Mouse (Mus musculus): ENCODE measurements around the gene Kl. TPM values are rescaled to one million over a fixed set of nuclear protein-coding genes. Genes with fewer than 3 reads are reported as not detected.

The Kl gene
- 0.07 and 0.26 TPM in 2 replicates for polyA plus RNA-seq (2014; fragmentation: Nextera tagmentation; extraction: Ambion mirVana)

- ATAC-seq (ENCODE audit: low FRiP score) (peak; percentile 43; the same call in 1 of the 2 replicates), DNase-seq (ENCODE audit: low spot score) (peak; percentile 38)
- Histone ChIP-seq H3K4me1 (replicated peaks; ENCODE audit: control insufficient read depth, insufficient read depth, low read length) (peaks cover 8% of the 10 kb centered on the region; the same call in 1 of the 2 replicates), H3K36me3 (ENCODE audit: control insufficient read depth, insufficient read depth, low read length) (no peaks in the 10 kb centered on the region), H3K27me3 (ENCODE audit: control insufficient read depth, insufficient read depth, low read length) (peaks cover 28% of the 10 kb centered on the region), H3K9me3 (ENCODE audit: control insufficient read depth, low read length) (no peaks in the 10 kb centered on the region), H3K9ac (ENCODE audit: low read depth, low read length) (peak within 1 kb of the TSS; percentile 44; the same call in 1 of the 2 replicates), H3K4me3 (ENCODE audit: low read depth, low read length) (peak within 1 kb of the TSS; percentile 46), H3K4me2 (replicated peaks; ENCODE audit: low read depth, low read length) (peak within 1 kb of the TSS; percentile 84), H3K27ac (ENCODE audit: low read depth, low read length) (no peak within 1 kb of the TSS)
- WGBS = 2% methylated on average over 12 of the region's 22 CpGs
These were observed at the start of gene Kl for GRCm38 (mm10) chr5:150952328-150952668. TSS of gene Kl (plus strand) at chr5:150952607.

GRCm38 (mm10) chr5:150906053-150907040 is 46.1 kb upstream of the Kl start:
- DNase-seq (ENCODE audit: low spot score) (peak; percentile 75), ATAC-seq (ENCODE audit: low FRiP score) (peak; percentile 97)
- Histone ChIP-seq H3K9me3 (ENCODE audit: control insufficient read depth, low read length) (peaks cover 2% of the 10 kb centered on the region; the same call in 1 of the 2 replicates), H3K4me2 (replicated peaks; ENCODE audit: low read depth, low read length) (peak overlapping the region; percentile 8; the same call in 1 of the 2 replicates), H3K4me3 (ENCODE audit: low read depth, low read length) (no peak overlapping the region), H3K36me3 (ENCODE audit: control insufficient read depth, insufficient read depth, low read length) (no peaks in the 10 kb centered on the region), H3K27me3 (ENCODE audit: control insufficient read depth, insufficient read depth, low read length) (no peaks in the 10 kb centered on the region), H3K27ac (ENCODE audit: low read depth, low read length) (peak overlapping the region; percentile 72), H3K9ac (ENCODE audit: low read depth, low read length) (no peak overlapping the region), H3K4me1 (replicated peaks; ENCODE audit: control insufficient read depth, insufficient read depth, low read length) (no peaks in the 10 kb centered on the region)
- 18% methylated on average over 9 of the region's 9 CpGs for WGBS

- H3K36me3 ChIP-seq (ENCODE audit: control insufficient read depth, insufficient read depth, low read length) = no peaks in the 10 kb centered on the region
- no peak overlapping the region for H3K27ac ChIP-seq (ENCODE audit: low read depth, low read length)
- no peaks in the 10 kb centered on the region for H3K27me3 ChIP-seq (ENCODE audit: control insufficient read depth, insufficient read depth, low read length)
- H3K4me2 ChIP-seq (replicated peaks; ENCODE audit: low read depth, low read length) = no peak overlapping the region
- H3K4me1 ChIP-seq (replicated peaks; ENCODE audit: control insufficient read depth, insufficient read depth, low read length) = no peaks in the 10 kb centered on the region
- H3K9ac ChIP-seq (ENCODE audit: low read depth, low read length) = no peak overlapping the region
- DNase-seq (ENCODE audit: low spot score) = no peak
- H3K4me3 ChIP-seq (ENCODE audit: low read depth, low read length) = no peak overlapping the region
- H3K9me3 ChIP-seq (ENCODE audit: control insufficient read depth, low read length) = peaks cover 2% of the 10 kb centered on the region; the same call in 1 of the 2 replicates
- ATAC-seq (ENCODE audit: low FRiP score) = no peak
- 23% methylated on average over 2 of the region's 2 CpGs for WGBS
These were observed 40.3 kb upstream of the Kl start for GRCm38 (mm10) chr5:150912156-150912555.

- ATAC-seq (ENCODE audit: low FRiP score) (no peak), DNase-seq (ENCODE audit: low spot score) (no peak)
- 28% methylated on average over 5 of the region's 5 CpGs for WGBS
- H3K27me3 ChIP-seq (ENCODE audit: control insufficient read depth, insufficient read depth, low read length) = no peaks in the 10 kb centered on the region
- H3K4me2 ChIP-seq (replicated peaks; ENCODE audit: low read depth, low read length) = no peak overlapping the region
- no peaks in the 10 kb centered on the region for H3K4me1 ChIP-seq (replicated peaks; ENCODE audit: control insufficient read depth, insufficient read depth, low read length)
- H3K27ac ChIP-seq (ENCODE audit: low read depth, low read length) = no peak overlapping the region
- no peak overlapping the region for H3K4me3 ChIP-seq (ENCODE audit: low read depth, low read length)
- no peak overlapping the region for H3K9ac ChIP-seq (ENCODE audit: low read depth, low read length)
- H3K9me3 ChIP-seq (ENCODE audit: control insufficient read depth, low read length) = peaks cover 2% of the 10 kb centered on the region; the same call in 1 of the 2 replicates
- H3K36me3 ChIP-seq (ENCODE audit: control insufficient read depth, insufficient read depth, low read length) = no peaks in the 10 kb centered on the region
These were observed 39.8 kb upstream of the Kl start for GRCm38 (mm10) chr5:150912656-150913055.

- no peak overlapping the region for H3K27ac ChIP-seq (ENCODE audit: low read depth, low read length)
- no peaks in the 10 kb centered on the region for H3K36me3 ChIP-seq (ENCODE audit: control insufficient read depth, insufficient read depth, low read length)
- 89% methylated on average over 4 of the region's 4 CpGs for WGBS
- no peak for ATAC-seq (ENCODE audit: low FRiP score)
- H3K27me3 ChIP-seq (ENCODE audit: control insufficient read depth, insufficient read depth, low read length) = no peaks in the 10 kb centered on the region
- no peak overlapping the region for H3K4me3 ChIP-seq (ENCODE audit: low read depth, low read length)
- no peaks in the 10 kb centered on the region for H3K9me3 ChIP-seq (ENCODE audit: control insufficient read depth, low read length)
- H3K4me2 ChIP-seq (replicated peaks; ENCODE audit: low read depth, low read length) = no peak overlapping the region
- no peaks in the 10 kb centered on the region for H3K4me1 ChIP-seq (replicated peaks; ENCODE audit: control insufficient read depth, insufficient read depth, low read length)
- no peak overlapping the region for H3K9ac ChIP-seq (ENCODE audit: low read depth, low read length)
- DNase-seq (ENCODE audit: low spot score) = no peak
These were observed 37.0 kb upstream of the Kl start for GRCm38 (mm10) chr5:150915080-150916055.

- WGBS = 84% methylated on average over 21 of the region's 21 CpGs
- no peak overlapping the region for H3K27ac ChIP-seq (ENCODE audit: low read depth, low read length)
- DNase-seq (ENCODE audit: low spot score) (no peak), ATAC-seq (ENCODE audit: low FRiP score) (no peak)
- H3K4me2 ChIP-seq (replicated peaks; ENCODE audit: low read depth, low read length) = no peak overlapping the region
- H3K9ac ChIP-seq (ENCODE audit: low read depth, low read length) = no peak overlapping the region
- no peak overlapping the region for H3K4me3 ChIP-seq (ENCODE audit: low read depth, low read length)
- H3K27me3 ChIP-seq (ENCODE audit: control insufficient read depth, insufficient read depth, low read length) = no peaks in the 10 kb centered on the region
- no peaks in the 10 kb centered on the region for H3K9me3 ChIP-seq (ENCODE audit: control insufficient read depth, low read length)
- H3K36me3 ChIP-seq (ENCODE audit: control insufficient read depth, insufficient read depth, low read length) = no peaks in the 10 kb centered on the region
- H3K4me1 ChIP-seq (replicated peaks; ENCODE audit: control insufficient read depth, insufficient read depth, low read length) = no peaks in the 10 kb centered on the region
These were observed 35.1 kb upstream of the Kl start for GRCm38 (mm10) chr5:150917131-150917858.

GRCm38 (mm10) chr5:150918599-150918998 is 33.8 kb upstream of the Kl start:
- Histone ChIP-seq H3K4me2 (replicated peaks; ENCODE audit: low read depth, low read length) (no peak overlapping the region), H3K4me1 (replicated peaks; ENCODE audit: control insufficient read depth, insufficient read depth, low read length) (no peaks in the 10 kb centered on the region), H3K9me3 (ENCODE audit: control insufficient read depth, low read length) (no peaks in the 10 kb centered on the region), H3K4me3 (ENCODE audit: low read depth, low read length) (no peak overlapping the region), H3K36me3 (ENCODE audit: control insufficient read depth, insufficient read depth, low read length) (no peaks in the 10 kb centered on the region), H3K27me3 (ENCODE audit: control insufficient read depth, insufficient read depth, low read length) (no peaks in the 10 kb centered on the region), H3K9ac (ENCODE audit: low read depth, low read length) (no peak overlapping the region), H3K27ac (ENCODE audit: low read depth, low read length) (no peak overlapping the region)
- WGBS = 80% methylated on average over 13 of the region's 13 CpGs
- no peak for DNase-seq (ENCODE audit: low spot score)
- ATAC-seq (ENCODE audit: low FRiP score) = peak; percentile 40

GRCm38 (mm10) chr5:150919269-150919668 is 33.1 kb upstream of the Kl start:
- Histone ChIP-seq H3K36me3 (ENCODE audit: control insufficient read depth, insufficient read depth, low read length) (no peaks in the 10 kb centered on the region), H3K4me3 (ENCODE audit: low read depth, low read length) (no peak overlapping the region), H3K27me3 (ENCODE audit: control insufficient read depth, insufficient read depth, low read length) (no peaks in the 10 kb centered on the region), H3K27ac (ENCODE audit: low read depth, low read length) (no peak overlapping the region), H3K9ac (ENCODE audit: low read depth, low read length) (no peak overlapping the region), H3K4me1 (replicated peaks; ENCODE audit: control insufficient read depth, insufficient read depth, low read length) (no peaks in the 10 kb centered on the region), H3K4me2 (replicated peaks; ENCODE audit: low read depth, low read length) (no peak overlapping the region), H3K9me3 (ENCODE audit: control insufficient read depth, low read length) (no peaks in the 10 kb centered on the region)
- no peak for DNase-seq (ENCODE audit: low spot score)
- no peak for ATAC-seq (ENCODE audit: low FRiP score)
- 96% methylated on average over 4 of the region's 4 CpGs for WGBS

Data from hindbrain, embryonic 11.5 days (tissue).